Mouse (Mus musculus): ENCODE data around the gene Kri1. TPM values are rescaled to one million over a fixed set of nuclear protein-coding genes. Genes with fewer than 3 reads are reported as not detected.
"Not testable (repeated sequence)": the region's sequence is repeated elsewhere in the genome, so short reads cannot be mapped to it uniquely, and the experiment has no call there.

Gene Kri1
- polyA plus RNA-seq, 1 experiment = 48.2 TPM

DNA sequence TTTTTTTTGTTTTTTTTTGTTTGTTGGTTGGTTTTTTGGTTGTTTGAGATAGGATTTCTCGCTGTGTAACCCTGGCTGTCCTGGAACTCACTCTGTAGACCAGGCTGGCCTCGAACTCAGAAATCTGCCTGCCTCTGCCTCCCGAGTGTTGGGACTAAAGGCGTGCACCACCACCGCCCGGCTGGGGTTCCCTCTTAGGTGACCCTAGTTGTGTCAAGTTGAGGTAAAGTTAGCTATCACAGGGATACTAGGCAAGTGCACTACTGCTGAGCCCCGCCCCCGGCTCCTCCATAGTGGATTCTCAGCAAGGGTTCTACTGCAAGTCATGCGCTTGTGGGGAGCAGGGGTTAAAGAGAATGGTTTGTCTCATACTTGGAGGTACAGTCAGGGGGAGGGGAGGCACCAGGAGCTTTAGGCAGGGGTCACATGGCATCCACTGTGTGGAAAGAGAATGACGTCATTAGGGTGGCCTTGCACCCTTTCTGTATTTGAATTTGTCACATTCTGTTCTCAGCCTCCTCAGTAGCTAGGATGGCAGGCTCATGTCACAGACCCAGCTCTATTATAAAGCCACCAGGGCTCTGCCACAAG is 42.0 kb upstream of the Kri1 start:
- Histone ChIP-seq H3K4me3 (replicated peaks; ENCODE audit: insufficient read depth, low read depth, low read length) (no peak overlapping the region), H3K27me3 (ENCODE audit: control insufficient read depth, insufficient read depth, low read length) (no peaks in the 10 kb centered on the region), H3K27ac (ENCODE audit: insufficient read depth, low read length) (no peak overlapping the region), H3K4me1 (ENCODE audit: control insufficient read depth, insufficient read depth, low read length) (no peaks in the 10 kb centered on the region; the same call in 1 of the 2 replicates)
- DNase-seq = no peak
- WGBS = 90% methylated on average over 10 of the region's 10 CpGs
- TF ChIP-seq POLR2A (IDR thresholded peaks at IDR 0.05; ENCODE audit: borderline replicate concordance, insufficient read depth, low read length) (no peak), CTCF (IDR thresholded peaks at IDR 0.05; ENCODE audit: borderline replicate concordance, insufficient read depth, low read depth, low read length) (no peak)

GRCm38 (mm10) chr9:21329041-21329440 is 41.3 kb upstream of the Kri1 start:
- no peak overlapping the region for H3K27ac ChIP-seq (ENCODE audit: insufficient read depth, low read length)
- DNase-seq = no peak
- H3K27me3 ChIP-seq (ENCODE audit: control insufficient read depth, insufficient read depth, low read length) = no peaks in the 10 kb centered on the region
- TF ChIP-seq CTCF (IDR thresholded peaks at IDR 0.05; ENCODE audit: borderline replicate concordance, insufficient read depth, low read depth, low read length) (no peak), POLR2A (IDR thresholded peaks at IDR 0.05; ENCODE audit: borderline replicate concordance, insufficient read depth, low read length) (no peak)
- WGBS = 40% methylated on average over 3 of the region's 5 CpGs
- no peak overlapping the region for H3K4me3 ChIP-seq (replicated peaks; ENCODE audit: insufficient read depth, low read depth, low read length)
- peaks cover 6% of the 10 kb centered on the region for H3K4me1 ChIP-seq (ENCODE audit: control insufficient read depth, insufficient read depth, low read length)

- Histone ChIP-seq H3K27me3 (ENCODE audit: control insufficient read depth, insufficient read depth, low read length) (no peaks in the 10 kb centered on the region), H3K4me1 (ENCODE audit: control insufficient read depth, insufficient read depth, low read length) (peaks cover 6% of the 10 kb centered on the region), H3K27ac (ENCODE audit: insufficient read depth, low read length) (no peak overlapping the region), H3K4me3 (replicated peaks; ENCODE audit: insufficient read depth, low read depth, low read length) (no peak overlapping the region)
- WGBS = 75% methylated on average over 3 of the region's 3 CpGs
- no peak for DNase-seq
- TF ChIP-seq CTCF (IDR thresholded peaks at IDR 0.05; ENCODE audit: borderline replicate concordance, insufficient read depth, low read depth, low read length) (no peak), POLR2A (IDR thresholded peaks at IDR 0.05; ENCODE audit: borderline replicate concordance, insufficient read depth, low read length) (no peak)
Observed at GRCm38 (mm10) chr9:21328041-21328440, 40.3 kb upstream of the Kri1 start.

DNA sequence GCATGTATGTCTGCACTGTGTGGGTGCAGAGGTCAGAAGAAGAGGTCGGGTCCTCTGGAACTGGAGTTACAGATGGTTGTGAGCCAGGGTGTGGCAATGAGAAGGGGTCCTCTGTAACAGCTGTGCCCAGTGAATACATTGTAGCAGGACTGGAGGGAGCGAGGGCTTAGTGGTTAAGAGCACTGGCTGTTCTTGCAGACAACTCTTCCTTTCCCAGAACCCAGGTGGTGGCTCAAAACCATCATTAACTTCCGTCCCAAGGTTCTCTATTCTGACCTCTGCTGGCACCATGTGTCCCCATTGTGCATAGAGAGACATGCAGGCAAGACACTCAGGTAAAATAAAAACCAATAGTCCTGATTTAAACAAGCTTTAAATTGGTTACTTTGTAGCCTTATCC is 39.8 kb upstream of the Kri1 start:
- Histone ChIP-seq H3K4me1 (ENCODE audit: control insufficient read depth, insufficient read depth, low read length) (peaks cover 6% of the 10 kb centered on the region), H3K4me3 (replicated peaks; ENCODE audit: insufficient read depth, low read depth, low read length) (no peak overlapping the region), H3K27me3 (ENCODE audit: control insufficient read depth, insufficient read depth, low read length) (no peaks in the 10 kb centered on the region), H3K27ac (ENCODE audit: insufficient read depth, low read length) (no peak overlapping the region)
- no peak for DNase-seq
- 51% methylated on average over 3 of the region's 3 CpGs for WGBS
- TF ChIP-seq POLR2A (IDR thresholded peaks at IDR 0.05; ENCODE audit: borderline replicate concordance, insufficient read depth, low read length) (no peak), CTCF (IDR thresholded peaks at IDR 0.05; ENCODE audit: borderline replicate concordance, insufficient read depth, low read depth, low read length) (no peak)

DNA sequence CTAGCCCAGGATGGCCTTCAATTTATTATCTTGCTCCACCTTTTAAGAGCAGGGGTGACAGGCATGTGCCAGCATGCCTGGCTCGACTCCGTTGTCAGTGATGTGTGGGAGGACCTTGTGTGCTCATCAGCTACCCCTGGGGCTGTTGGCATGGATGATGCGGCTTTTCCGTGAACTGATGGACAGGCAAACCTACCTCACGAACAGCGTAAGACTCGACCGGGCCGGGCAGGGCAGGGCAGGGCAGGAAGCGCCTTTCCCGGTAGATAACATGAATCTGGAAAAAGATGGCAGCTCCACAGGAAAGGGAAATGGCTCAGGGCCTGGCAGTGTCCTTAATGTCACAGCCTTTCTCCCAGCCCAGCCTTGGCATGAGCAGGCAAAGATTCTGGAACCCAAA is 36.5 kb upstream of the Kri1 start:
- Histone ChIP-seq H3K4me3 (replicated peaks; ENCODE audit: insufficient read depth, low read depth, low read length) (no peak overlapping the region), H3K27me3 (ENCODE audit: control insufficient read depth, insufficient read depth, low read length) (no peaks in the 10 kb centered on the region), H3K27ac (ENCODE audit: insufficient read depth, low read length) (peak overlapping the region; percentile 18; the same call in 1 of the 2 replicates), H3K4me1 (ENCODE audit: control insufficient read depth, insufficient read depth, low read length) (peaks cover 10% of the 10 kb centered on the region)
- TF ChIP-seq POLR2A (IDR thresholded peaks at IDR 0.05; ENCODE audit: borderline replicate concordance, insufficient read depth, low read length) (no peak), CTCF (IDR thresholded peaks at IDR 0.05; ENCODE audit: borderline replicate concordance, insufficient read depth, low read depth, low read length) (no peak)
- peak; percentile 30 to 41 for DNase-seq
- WGBS = 15% methylated on average over 11 of the region's 11 CpGs

DNA sequence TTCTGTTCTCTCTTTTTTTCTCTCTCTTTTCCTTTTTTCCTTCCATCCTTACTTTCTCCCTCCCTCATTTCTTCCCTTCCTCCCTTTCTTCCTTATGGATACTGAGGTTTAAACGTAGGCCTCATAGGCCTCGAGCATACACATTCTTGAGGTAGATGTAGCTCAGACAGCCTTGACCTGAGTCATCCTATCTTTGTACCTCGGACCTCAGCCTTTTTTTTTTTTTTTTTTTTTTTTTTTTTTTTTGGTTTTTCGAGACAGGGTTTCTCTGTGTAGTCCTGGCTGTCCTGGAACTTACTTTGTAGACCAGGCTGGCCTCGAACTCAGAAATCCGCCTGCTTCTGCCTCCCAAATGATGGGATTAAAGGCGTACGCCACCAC is 35.1 kb upstream of the Kri1 start:
- not testable (repeated sequence) for H3K27ac ChIP-seq (ENCODE audit: insufficient read depth, low read length); H3K27me3 ChIP-seq (ENCODE audit: control insufficient read depth, insufficient read depth, low read length); H3K4me1 ChIP-seq (ENCODE audit: control insufficient read depth, insufficient read depth, low read length); H3K4me3 ChIP-seq (replicated peaks; ENCODE audit: insufficient read depth, low read depth, low read length); DNase-seq
- 86% methylated on average over 8 of the region's 8 CpGs for WGBS

DNA sequence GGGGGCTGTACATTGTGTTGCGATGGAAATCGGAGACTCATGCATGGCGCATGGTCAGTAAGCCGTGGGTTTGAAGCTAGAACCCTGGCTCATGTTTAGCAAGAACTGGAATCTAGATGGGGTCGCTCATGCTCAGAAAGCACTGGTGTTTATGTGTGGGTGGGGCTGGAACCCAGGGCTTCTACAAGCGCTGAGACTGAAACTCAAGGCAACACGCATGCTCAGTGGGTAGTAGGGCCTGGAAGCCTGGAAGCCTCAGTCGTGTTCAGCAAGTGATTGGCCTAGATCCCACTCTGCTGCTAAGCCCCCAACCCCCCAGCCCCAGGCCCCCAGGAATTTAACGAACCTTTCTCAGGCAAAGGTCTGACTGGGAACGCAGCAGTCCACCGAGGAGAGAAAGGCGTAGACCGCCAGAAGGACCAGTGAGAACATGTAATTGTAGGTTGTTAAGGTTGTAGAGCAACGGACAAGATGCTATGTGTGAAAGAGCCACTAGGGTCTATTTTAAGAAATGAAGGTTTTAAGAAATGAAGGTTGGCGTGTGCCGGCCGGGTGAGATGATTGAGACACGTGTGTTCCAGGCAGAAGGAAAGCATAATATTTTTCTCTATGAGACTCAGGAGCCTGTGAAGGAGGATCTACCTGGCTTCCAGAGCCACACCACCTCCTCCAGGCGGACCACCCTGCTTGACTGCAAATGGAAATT is 34.6 kb upstream of the Kri1 start:
- H3K4me1 ChIP-seq (ENCODE audit: control insufficient read depth, insufficient read depth, low read length) = peaks cover 10% of the 10 kb centered on the region
- no peaks in the 10 kb centered on the region for H3K27me3 ChIP-seq (ENCODE audit: control insufficient read depth, insufficient read depth, low read length)
- no peak overlapping the region for H3K4me3 ChIP-seq (replicated peaks; ENCODE audit: insufficient read depth, low read depth, low read length)
- TF ChIP-seq CTCF (IDR thresholded peaks at IDR 0.05; ENCODE audit: borderline replicate concordance, insufficient read depth, low read depth, low read length) (no peak), POLR2A (IDR thresholded peaks at IDR 0.05; ENCODE audit: borderline replicate concordance, insufficient read depth, low read length) (no peak)
- WGBS = 51% methylated on average over 19 of the region's 19 CpGs
- DNase-seq = peak in 1 of 2 experiments; percentile 28
- H3K27ac ChIP-seq (ENCODE audit: insufficient read depth, low read length) = no peak overlapping the region

GRCm38 (mm10) chr9:21321513-21321835 is 33.7 kb upstream of the Kri1 start:
- no peak for DNase-seq
- peak overlapping the region; percentile 96 for H3K4me3 ChIP-seq (replicated peaks; ENCODE audit: insufficient read depth, low read depth, low read length)
- peaks cover 10% of the 10 kb centered on the region for H3K4me1 ChIP-seq (ENCODE audit: control insufficient read depth, insufficient read depth, low read length)
- 0 out of 2 replicates have a peak overlapping the region, but pooled peaks have one; percentile 28 for H3K27ac ChIP-seq (ENCODE audit: insufficient read depth, low read length)
- 12% methylated on average over 6 of the region's 6 CpGs for WGBS
- H3K27me3 ChIP-seq (ENCODE audit: control insufficient read depth, insufficient read depth, low read length) = no peaks in the 10 kb centered on the region
- no peak for TF ChIP-seq POLR2A (IDR thresholded peaks at IDR 0.05; ENCODE audit: borderline replicate concordance, insufficient read depth, low read length)
- no peak for TF ChIP-seq CTCF (IDR thresholded peaks at IDR 0.05; ENCODE audit: borderline replicate concordance, insufficient read depth, low read depth, low read length)

All from cerebellum, adult 2 months (tissue).